Mouse (Mus musculus) embryo, embryonic 11.5 days (tissue): ENCODE measurements around the gene Oas1g.
A peak's percentile ranks its signal among the peaks of the same experiment; 100 is the strongest.
"Not testable (repeated sequence)": the region's sequence is repeated elsewhere in the genome, so short reads cannot be mapped to it uniquely, and the experiment has no call there.

ENCODE experiments used
- DNase-seq: peaks from one replicate; pipeline ENCODE4 v3.0.0-alpha.2; 2012; ENCODE audit warnings: low read depth, low spot score

Gene Oas1g

DNA sequence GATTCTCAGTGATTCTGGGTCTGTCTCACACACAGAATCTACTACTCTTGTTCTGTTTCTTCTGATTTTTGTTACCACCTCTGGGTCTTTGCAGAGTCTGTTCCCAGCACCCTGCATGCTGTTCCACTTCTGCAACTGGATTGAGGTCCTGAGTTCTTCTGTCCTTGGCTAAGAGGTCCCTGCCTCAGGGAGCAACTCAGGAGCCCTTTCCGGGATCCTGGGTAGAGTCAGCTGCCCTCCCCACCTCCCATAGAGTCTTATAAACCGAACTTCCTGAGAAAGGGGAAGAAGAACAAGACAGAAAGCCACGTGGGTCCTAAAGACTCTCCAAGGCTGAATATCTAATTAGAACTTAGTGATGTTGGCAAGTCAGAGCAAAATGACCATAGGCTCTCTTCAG lies 3.6 kb upstream of the Oas1g start:
- no peak for DNase-seq

DNA sequence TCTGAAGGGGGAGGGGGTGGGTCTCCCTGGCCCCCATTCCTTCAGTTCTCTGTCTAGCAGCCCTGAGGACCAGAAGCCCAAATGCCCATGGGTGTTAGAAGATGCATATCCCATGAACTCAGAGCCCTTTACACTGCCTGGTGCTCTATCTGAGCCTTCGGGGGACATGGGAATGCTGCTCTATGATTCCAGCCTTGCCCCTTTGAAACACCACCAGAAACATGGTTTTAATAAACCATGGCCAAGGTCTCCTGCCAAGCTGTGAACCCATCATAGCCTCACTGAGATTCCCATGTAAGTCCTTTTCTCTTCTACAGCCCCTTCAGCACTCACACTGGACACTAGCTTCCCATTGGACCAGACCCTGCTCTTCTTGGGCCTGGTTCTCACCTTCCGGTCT lies 2.6 kb upstream of the Oas1g start:
- no peak for DNase-seq

DNA sequence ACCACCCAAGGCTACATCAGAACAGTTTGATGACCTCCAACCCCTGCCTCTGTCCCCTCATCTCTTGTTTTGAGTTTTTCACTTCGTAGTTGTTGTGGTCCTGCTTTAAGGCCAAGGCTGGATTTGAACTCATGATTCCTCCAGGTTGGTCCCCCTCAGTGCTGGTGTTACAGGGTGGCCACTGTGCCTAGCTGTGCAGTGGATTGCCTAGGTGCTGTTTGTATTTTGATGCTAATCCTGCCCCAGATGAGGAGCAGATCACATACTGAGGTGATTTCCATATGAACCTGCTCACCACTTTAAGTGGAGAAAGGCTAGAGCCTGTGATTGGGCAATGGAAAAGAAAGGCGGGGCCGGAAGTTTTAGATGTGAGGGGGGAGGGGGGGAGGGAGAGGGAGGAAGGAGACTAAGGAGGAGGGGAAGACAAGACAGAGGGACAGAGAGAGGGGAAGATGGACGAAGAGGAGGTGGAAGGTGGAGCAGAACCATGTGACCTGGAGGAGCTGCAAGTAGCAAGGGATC lies 942 bp upstream of the Oas1g start:
- not testable (repeated sequence) for DNase-seq

DNA sequence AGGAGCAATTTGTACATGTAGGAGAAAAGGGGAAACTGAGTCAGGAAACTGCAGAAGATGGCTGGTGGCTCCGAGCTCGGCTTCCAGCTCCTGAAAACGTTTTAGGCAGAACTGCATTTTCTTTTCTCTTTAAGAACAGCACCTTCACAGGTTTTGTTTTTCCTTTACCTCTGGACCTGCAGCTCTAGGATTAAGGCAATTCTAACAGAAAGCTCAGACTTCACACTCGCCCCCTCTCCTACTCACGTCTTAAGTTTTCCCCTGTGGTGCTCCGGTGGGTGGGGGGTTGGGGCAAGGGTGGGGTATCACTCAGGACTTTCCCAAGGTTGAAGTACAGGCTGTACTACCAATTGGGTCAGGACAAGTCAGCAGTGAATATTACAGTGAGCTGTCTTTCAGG lies 418 bp upstream of the Oas1g start:
- DNase-seq = no peak

DNA sequence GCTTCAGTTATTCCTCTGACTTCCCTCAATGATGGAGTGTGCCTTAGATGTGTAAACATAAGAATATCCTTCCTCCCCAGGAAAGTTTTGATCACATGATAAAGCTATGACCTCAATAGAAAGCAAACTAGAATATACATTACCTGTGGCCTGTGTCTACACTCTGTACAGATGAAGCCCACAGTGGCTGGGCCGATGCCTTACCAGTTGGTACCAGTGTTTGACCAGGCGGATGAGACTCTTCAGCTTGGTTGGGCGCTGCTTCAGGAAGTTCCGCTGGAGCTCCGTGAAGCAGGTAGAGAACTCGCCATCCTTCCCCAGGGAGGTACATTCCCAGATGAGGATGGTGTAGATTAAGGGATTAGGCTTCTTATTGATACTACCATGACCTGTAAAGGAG lies 5.7 kb downstream of the Oas1g start:
- not testable (repeated sequence) for DNase-seq

DNA sequence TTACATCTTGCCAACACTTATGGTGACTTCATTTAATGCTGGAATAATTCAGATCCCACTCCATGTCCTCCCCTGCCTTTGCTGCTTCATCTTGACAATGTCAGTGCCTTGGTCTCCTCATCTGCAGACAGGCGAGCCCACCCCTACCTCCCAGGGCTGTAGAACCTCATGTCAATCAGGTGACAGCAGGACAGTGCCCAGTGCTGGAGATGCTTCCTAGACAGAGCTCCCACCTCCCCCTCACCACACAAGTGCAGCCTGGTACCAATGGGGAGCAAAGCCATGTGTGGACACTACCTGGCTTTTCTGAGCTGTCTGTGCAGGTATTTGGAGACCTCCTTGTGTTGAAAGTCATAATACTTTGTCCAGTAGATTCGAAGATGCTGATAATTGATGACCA lies 8.6 kb downstream of the Oas1g start:
- not testable (repeated sequence) for DNase-seq

DNA sequence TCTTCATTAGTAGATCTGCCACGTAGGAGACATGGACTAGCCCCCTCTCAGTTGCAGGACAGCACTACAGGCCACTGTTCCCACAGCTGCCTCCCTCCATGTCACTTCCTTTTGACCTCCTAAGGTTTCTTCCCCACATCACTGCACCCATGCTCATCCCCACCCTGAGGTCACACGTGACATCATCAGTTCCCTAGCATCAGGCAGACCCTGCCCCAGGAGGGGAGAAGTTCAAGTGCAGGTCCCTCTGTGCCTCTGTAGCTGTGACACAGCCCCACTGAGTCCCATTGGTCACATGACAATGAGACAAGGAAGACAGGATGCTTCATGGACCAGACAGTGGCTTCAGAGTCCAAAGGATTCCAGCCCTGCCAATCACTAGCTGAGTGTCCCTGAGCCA lies 10.0 kb downstream of the Oas1g start:
- not testable (repeated sequence) for DNase-seq

DNA sequence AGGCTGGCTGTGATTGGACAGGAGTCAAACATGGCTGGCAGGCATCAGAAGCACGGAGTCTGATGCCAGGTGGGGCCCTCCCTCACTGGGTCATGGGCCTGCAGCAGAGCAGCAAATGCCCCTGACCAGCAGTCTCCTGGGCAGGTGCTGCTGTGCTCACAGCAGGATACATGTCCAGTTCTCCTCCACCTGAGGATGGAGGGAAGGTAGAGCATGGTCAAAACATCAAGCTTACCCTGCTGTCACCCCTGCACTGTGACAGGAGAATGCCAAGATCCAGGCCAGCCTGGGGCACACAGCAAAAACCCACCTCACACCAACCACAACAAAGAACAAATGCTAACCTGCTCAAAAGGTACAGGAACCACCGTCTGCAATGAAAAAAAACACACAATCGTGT lies 10.6 kb downstream of the Oas1g start:
- DNase-seq = not testable (repeated sequence)

DNA sequence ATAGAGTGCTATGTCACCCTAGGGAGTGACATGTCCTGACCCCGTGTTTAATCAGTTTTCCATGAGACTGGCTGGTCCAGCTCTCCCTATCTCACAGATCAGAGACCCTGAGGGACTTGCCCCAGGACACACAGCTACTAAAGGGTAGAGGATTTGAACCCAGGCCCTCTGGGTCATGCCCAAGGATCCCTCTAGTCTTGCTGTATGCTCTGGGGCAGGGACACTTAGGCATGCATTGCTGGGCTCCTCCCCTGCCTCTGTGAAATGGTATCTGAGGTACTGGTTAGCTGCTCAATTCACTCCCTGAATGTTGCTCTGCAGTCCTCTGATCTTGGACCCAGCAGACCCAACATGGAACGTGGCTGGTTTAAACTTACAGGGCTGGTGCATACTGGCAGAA lies 15.9 kb downstream of the Oas1g start:
- DNase-seq = no peak

DNA sequence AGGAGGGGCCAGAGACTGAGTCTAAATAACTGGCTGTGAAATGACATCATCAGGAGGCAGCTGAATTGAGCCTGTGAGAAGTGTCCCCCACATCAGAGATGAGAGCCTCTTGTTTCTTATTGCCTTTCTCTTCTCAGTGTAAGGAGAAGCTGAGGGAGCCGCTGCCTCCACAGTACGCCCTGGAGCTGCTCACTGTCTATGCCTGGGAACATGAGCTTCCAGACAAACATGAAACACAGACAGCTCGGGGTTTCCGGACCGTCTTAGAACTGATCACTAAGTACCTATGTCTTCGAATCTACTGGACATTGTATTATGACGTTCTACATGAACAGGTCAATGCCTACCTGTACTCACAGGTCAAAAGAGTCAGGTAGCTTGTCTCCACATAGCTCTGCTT lies 16.6 kb downstream of the Oas1g start:
- DNase-seq = no peak

DNA sequence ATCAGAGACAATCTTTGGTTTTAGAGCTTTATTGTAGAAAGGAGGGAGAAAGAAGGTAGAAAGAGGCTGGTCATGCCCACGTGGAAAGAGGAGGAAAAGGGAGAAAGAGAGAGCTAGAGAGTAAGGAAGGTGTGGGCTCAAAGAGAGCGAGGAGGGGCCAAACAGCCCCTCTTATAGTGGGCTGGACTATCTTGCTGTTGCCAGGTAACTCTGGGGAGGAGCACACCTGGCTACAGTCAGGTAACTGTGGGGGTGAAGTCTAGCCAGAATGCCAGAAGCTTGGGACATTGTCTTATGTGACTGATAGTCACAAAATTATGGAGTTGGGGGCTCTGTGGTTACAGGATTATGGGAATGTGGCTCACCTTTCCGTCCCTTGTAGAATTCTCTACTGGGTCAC lies 17.3 kb downstream of the Oas1g start:
- DNase-seq = no peak

DNA sequence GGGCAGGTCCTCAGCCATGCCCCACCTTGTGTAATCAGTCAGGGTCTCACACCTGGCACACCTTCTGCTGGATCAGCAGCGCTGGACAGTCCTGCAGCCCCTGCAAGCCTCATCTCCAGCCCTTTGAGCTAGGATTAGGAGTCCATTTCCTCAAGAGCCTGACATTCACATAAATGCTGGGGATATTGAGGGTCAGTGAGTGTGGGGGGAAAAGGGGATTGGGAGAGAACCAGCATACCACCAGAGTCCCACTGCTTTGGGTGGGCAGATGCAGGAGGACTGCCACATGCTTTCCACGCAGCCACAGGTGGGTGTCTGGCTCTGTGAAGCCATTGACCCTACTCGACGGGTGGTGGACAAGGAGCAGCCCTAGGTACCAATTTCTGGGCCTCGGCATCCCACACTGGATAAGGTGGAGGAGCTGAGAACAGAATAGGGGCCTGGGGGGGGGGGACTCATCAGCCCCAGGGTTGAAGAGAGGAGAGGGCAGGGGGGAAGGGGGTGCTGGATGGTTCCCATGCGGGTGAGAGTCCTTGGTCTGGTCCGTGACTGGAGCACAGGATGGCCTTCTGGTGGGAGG lies 17.9 kb downstream of the Oas1g start:
- no peak for DNase-seq

DNA sequence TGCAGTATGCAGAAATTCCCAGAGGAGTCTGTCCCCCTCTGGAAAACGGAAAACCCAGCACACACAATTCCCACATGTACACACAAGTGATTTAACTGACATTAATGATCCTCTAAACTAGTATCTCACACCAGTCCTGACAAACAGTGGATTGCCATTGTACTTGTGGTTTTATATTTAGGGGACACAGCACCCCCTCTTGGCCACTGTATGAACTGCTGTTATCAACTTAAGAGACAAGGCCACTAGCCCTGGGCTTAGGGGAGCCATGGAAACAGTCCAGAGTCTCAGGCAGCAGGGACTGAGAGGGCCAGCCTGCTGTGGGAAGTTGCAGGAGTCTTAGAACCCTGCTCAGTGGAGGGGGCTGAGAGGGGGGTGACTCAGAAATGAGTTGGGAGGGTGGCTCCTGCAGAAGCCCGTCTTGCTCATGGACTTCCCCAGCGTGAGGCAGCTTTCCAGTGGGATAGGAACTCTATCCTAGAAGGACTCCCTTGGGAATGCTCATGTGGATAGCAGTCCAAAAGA lies 22.0 kb downstream of the Oas1g start:
- DNase-seq = no peak

DNA sequence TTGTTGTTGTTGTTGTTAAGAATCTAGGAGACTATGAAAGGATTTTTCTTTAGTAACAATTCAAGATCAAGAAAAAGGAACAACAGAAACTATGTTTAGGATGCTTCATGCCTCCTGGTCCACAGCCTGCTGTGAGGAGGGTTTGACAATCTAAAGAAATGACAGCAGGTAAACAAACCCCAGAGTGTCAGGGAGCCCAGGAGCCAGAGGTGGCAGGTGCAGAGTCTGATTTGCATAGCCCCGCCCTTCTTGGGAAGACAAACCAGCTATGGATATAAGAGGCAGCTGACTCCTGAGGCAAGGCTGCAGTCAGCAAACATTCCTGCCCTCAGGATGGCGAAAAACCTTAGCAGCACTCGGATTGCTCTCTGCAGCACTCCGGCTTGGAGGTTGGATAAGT lies 26.3 kb downstream of the Oas1g start, which contains the start of gene Oas1h:
Gene Oas1h, plus strand, starts transcription at position 301 of the 400 bp plus-strand sequence.
- no peak for DNase-seq

DNA sequence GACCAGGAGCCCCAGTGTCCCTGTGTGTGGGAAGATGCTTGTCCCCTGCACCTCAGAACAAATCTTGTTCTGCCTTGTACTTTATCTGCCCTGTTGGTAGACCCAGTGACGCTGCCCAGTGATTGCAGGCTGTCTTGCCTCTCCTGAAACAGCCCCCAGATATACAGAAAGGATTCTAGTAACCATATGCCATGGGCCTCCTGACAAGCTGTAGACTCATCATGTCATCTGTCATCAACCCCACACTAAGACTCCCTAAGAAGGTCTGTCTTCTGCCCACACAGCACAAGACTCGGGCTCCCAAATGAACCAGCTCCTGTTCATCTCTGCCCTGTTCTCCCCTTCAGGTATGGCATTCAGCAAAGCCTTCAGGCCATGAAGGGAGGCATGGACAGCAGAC lies 28.2 kb downstream of the Oas1g start:
- no peak for DNase-seq

DNA sequence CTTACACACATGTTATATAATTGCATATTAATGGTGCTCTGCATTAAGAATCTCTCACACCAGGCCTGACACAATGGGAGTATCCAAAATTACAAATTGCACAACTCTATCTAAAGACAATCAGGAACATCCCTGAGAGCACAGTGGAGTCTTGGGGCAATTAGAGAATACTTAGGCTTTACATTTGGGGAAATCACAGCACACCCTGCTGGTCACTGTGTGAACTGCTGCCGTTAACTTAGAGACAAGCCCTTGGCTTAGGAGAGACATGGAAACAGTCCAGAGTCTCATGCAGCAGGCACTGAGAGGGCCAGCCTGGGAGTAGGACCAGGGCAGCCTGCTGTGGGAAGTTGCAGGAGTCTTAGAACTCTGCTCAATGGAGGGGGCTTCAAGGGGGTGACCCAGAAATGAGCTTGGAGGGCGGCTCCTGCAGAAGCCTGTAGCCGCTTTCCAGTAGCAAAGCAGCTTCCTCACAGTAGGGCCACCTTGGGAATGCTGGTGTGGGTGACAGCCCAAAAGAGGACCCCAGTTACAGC lies 37.7 kb downstream of the Oas1g start:
- peak; percentile 19 for DNase-seq

DNA sequence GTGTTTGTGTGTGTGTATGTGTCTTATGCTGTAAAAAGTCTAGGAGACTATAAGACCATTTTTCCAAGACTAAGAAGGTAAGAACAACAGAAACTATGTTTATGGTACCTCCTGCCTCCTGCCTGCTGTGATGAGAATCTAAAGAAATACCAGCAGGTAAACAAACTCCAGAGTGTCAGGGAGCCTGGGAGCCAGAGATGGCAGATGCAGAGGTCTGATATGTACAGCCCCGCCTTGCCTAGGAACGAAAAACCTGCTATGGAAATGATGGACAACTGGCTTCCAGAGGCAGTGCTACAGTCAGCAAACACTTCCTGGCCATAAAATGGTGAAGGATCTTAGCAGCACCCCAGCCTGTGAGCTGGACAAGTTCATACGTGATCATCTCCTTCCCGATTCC lies 40.3 kb downstream of the Oas1g start, which contains the start of gene Oas1f:
Gene Oas1f, plus strand, starts transcription at position 301 of the 400 bp plus-strand sequence.
- no peak for DNase-seq

DNA sequence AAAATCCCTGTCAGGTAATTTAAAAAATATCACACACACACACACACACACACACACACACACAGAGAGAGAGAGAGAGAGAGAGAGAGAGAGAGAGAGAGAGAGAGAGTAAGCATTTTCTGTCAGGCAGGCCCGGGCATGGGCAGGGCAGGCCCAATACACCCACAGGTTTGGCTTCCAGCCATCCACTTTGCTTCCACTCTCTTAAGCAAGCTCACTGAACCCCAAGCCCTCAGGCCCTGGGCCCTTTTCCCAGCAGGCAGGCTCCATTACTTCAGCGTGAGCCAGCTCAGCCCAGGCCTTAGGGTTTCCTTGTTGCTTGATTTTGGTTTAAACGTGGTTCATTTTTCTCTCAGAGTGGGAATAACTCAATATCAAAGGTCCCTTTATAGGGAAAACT lies 42.7 kb downstream of the Oas1g start:
- DNase-seq = no peak

DNA sequence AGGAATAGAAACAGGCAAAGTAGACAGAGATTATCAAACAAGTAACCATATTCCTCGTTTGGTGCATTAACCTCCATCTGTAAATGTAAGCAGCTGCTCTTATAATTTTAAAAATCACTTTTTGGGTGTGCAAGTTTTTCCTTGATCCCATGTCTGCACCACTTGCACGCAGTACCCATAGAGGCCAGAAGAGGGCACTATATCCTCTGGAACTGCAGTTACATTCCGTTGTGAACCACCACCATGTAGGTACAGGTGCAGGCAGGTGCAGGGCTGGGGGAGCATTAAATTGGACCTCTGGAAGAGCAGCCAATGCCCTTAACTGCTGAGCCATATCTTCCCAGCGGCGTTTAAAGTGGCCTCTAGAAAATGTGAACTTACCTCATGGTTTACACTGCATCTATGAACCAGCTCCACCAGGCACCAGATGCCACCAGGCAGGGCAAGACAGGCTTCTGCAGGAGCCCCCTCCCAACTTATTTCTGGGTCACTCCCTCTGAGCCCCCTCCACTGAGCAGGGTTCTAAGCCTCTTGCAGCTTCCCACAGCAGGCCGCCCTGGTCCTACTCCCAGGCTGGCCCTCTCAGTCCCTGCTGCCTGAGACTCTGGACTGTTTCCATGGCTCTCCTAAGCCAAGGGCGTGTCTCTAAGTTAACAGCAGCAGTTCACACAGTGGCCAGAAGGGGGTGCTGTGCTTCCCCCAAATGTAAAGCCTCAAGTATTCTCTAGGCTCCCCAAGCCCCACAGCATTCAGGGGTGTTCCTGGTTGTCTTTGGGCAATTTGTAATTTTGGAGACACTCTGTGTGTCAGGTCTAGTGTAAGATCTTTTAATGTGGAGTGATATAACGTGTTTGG lies 50.5 kb downstream of the Oas1g start:
- peak; percentile 29 for DNase-seq

DNA sequence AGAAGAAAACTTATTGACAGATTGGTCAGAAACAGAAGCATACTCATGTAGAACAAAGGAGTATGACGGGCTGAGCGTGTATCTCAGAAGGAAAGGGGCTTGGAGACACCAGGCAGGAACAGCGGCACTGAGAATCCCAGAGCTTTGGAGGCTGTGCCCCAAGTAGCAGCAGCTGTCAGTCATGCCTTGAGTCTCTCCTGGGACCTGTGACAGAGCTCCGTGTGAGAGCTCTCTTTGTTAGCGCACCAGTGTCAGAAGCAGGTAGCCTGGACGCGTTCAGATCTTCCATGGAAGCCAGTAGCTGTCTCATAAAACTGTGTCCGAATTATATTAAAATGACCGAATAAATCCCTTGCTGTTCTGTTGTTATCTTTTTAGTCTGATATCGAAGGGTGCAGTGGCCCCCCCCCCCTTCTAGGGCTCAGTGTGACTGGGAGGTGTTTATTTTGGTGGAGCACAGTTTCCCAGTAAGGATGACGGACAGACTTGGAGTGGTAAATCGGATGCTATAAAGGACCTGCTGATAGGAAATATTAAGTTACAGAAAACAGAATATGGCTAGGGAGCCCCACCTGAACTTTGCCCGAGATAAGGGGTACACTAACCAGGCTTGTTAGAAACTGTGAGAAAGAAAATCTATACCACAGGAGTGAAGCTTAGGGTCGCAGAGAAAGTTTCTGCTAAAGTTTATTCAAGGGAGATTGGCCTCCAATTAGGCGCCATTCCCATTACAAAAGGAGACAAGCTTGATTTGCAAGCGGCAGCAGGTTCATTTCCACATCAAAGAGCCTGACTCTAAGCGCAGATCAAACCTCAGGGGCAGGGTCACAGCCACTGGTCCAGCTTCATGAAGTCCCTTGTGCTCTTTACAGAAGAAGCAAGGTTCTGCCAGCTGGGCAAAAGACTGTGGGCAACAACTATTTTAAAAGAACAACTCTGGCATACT lies 53.8 kb downstream of the Oas1g start:
- no peak for DNase-seq

DNA sequence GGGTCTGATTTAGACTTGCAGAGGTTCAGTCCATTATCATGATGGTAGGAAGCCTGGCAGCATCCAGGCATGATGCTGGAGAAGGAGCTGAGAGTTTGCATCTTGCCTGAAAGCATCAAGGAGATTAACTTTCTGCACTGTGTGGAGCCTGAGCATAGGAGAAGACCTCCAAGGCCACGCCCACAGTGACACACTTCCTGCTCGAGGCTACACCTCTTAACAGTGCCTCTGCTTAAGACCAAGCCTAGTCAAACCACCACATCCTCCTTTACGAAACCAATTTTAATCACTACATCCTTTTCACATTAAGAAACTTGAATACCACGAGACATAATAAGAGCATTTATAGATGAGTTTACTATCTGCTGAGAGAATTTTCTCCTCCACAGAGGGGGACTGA lies 56.4 kb downstream of the Oas1g start:
- DNase-seq = no peak
